Mouse (Mus musculus) CD4-positive naive resting alpha-beta T cell, adult 57 days (primary cell): ENCODE measurements around the gene Chrng. TPM values are rescaled to one million over a fixed set of nuclear protein-coding genes. Genes with fewer than 3 reads are reported as not detected.

ENCODE experiments used
- total RNA-seq: library from RNA; stranded (reverse); gene quantifications from one replicate; pipeline ENCODE4 v1.2.4, GENCODE M21; 2023

Gene Chrng
- total RNA-seq = not detected

GRCm38 (mm10) chr1:87204465-87204864 lies at the start of gene Chrng:
Gene Chrng (plus strand): TSS chr1:87204657.

GRCm38 (mm10) chr1:87156199-87156587 lies 48.3 kb upstream of the Chrng start, which contains the start of gene Ecel1:
Gene Ecel1 (minus strand): TSS chr1:87156521.

GRCm38 (mm10) chr1:87183013-87183412 lies 21.4 kb upstream of the Chrng start, which contains the start of gene Prss56:
Gene Prss56 (plus strand): TSS chr1:87183313.

GRCm38 (mm10) chr1:87190429-87190828 lies 14.0 kb upstream of the Chrng start, which contains the start of gene Chrnd:
Gene Chrnd (plus strand): TSS chr1:87190607.

GRCm38 (mm10) chr1:87213735-87214704 lies 9.6 kb downstream of the Chrng start, which contains the start of gene Eif4e2:
Gene Eif4e2 (plus strand): TSS chr1:87213914.

Other genes starting within 250 kb of the Chrng start
- not detected for gene Alppl2, start 114.7 kb upstream of the Chrng start, total RNA-seq
- not detected for gene Alpi, start 103.1 kb upstream of the Chrng start, total RNA-seq
- not detected for gene Akp3, start 79.7 kb upstream of the Chrng start, total RNA-seq
- gene Ecel1, start 48.1 kb upstream of the Chrng start, total RNA-seq = not detected
- gene Prss56, start 21.3 kb upstream of the Chrng start, total RNA-seq = not detected
- not detected for gene Chrnd, start 14.1 kb upstream of the Chrng start, total RNA-seq
- 132 TPM for gene Eif4e2, start 9.3 kb downstream of the Chrng start, total RNA-seq
- gene Efhd1, start 59.7 kb downstream of the Chrng start, total RNA-seq = 1.3 TPM
- 127 TPM for gene Gigyf2, start 122.3 kb downstream of the Chrng start, total RNA-seq
- gene Kcnj13, start 190.1 kb downstream of the Chrng start, total RNA-seq = not detected